19 mouse cellular contexts compared by ENCODE assay signal in genomic region chr15:83410735-83411134, GRCm38 (mm10). TPM values are rescaled to one million over a fixed set of nuclear protein-coding genes. Genes with fewer than 3 reads are reported as not detected.
DNase-seq lines count a peak whose midpoint lies in the region; ATAC-seq and TF ChIP-seq lines count a peak whose summit lies in the region.
"Had no signal": no experiment of that assay in that cellular context is flagged by ENCODE, and none has a peak within 500 bp of the region (broad histone marks: within the 10 kb centered on the region; RNA-seq: fewer than 3 reads in every experiment).

No protein-coding gene starts in this region.

- peak overlapping the region; percentile 36; the same call in 1 of the 2 replicates for H3K9ac ChIP-seq in heart, embryonic 12.5 days
- 0 out of 2 replicates have a peak overlapping the region, but pooled peaks have one; percentile 0 for H3K9ac ChIP-seq in liver, embryonic 12.5 days
- no peak overlapping the region for H3K9ac ChIP-seq in liver, postnatal 0 days (replicated peaks)
- no peak overlapping the region for H3K9ac ChIP-seq in forebrain, embryonic 16.5 days (replicated peaks; ENCODE audit: low read depth, low read length)
- H3K9ac ChIP-seq: embryonic facial prominence, embryonic 13.5 days; forebrain, embryonic 15.5 days; hindbrain, embryonic 14.5 days; midbrain, embryonic 13.5 days had no signal

- no peak for DNase-seq in heart, adult 9 months (ENCODE audit: low spot score in 2 of 2)
- DNase-seq in liver, postnatal 0 days = no peak
- DNase-seq: B cell, adult 2 months; cerebellum, adult 11-12 months; cerebellum, postnatal 14 days; gastrocnemius, postnatal 36 days; kidney, postnatal 36 days; thymus, adult 18-20 months had no signal

- no peak overlapping the region for H3K4me3 ChIP-seq in heart, embryonic 12.5 days
- no peak overlapping the region for H3K4me3 ChIP-seq in liver, embryonic 12.5 days
- H3K4me3 ChIP-seq in liver, postnatal 0 days (ENCODE audit: low read depth, low read length) = no peak overlapping the region
- no peak overlapping the region for H3K4me3 ChIP-seq in bone marrow macrophage, adult 2 months (ENCODE audit: insufficient read depth, low read length)
- no peak overlapping the region for H3K4me3 ChIP-seq in myocyte
- H3K4me3 ChIP-seq in forebrain, embryonic 16.5 days (replicated peaks; ENCODE audit: low read length) = no peak overlapping the region
- H3K4me3 ChIP-seq: embryonic facial prominence, embryonic 13.5 days; forebrain, embryonic 15.5 days; limb, embryonic 10.5 days; midbrain, embryonic 13.5 days had no signal

- no peaks in the 10 kb centered on the region for H3K27me3 ChIP-seq in heart, embryonic 12.5 days (replicated peaks)
- H3K27me3 ChIP-seq in liver, embryonic 12.5 days (replicated peaks) = no peaks in the 10 kb centered on the region
- no peaks in the 10 kb centered on the region for H3K27me3 ChIP-seq in liver, postnatal 0 days (ENCODE audit: insufficient read depth, low read length)
- no peaks in the 10 kb centered on the region for H3K27me3 ChIP-seq in myocyte (ENCODE audit: control insufficient read depth, insufficient read depth, insufficient read length)
- H3K27me3 ChIP-seq in forebrain, embryonic 16.5 days (replicated peaks; ENCODE audit: control insufficient read depth, insufficient read depth, low read length) = no peaks in the 10 kb centered on the region
- H3K27me3 ChIP-seq: embryonic facial prominence, embryonic 13.5 days; forebrain, embryonic 15.5 days; midbrain, embryonic 13.5 days had no signal

- H3K4me1 ChIP-seq in heart, embryonic 12.5 days (replicated peaks) = peaks cover 64% of the 10 kb centered on the region
- H3K4me1 ChIP-seq in liver, embryonic 12.5 days = peaks cover 62% of the 10 kb centered on the region
- peaks cover 20% of the 10 kb centered on the region for H3K4me1 ChIP-seq in liver, postnatal 0 days (ENCODE audit: insufficient read depth)
- H3K4me1 ChIP-seq in bone marrow macrophage, adult 2 months (ENCODE audit: control insufficient read depth, insufficient read depth, low read length) = peaks cover 67% of the 10 kb centered on the region
- H3K4me1 ChIP-seq in forebrain, embryonic 16.5 days (replicated peaks; ENCODE audit: control insufficient read depth, insufficient read depth, low read length) = no peaks in the 10 kb centered on the region
- H3K4me1 ChIP-seq: forebrain, embryonic 15.5 days had no signal

- peaks cover 97% of the 10 kb centered on the region for H3K79me2 ChIP-seq in myocyte (ENCODE audit: control insufficient read depth, insufficient read depth)

- H3K36me3 ChIP-seq in heart, embryonic 12.5 days = peaks cover 6% of the 10 kb centered on the region; the same call in 1 of the 2 replicates
- peaks cover 49% of the 10 kb centered on the region for H3K36me3 ChIP-seq in liver, embryonic 12.5 days
- no peaks in the 10 kb centered on the region for H3K36me3 ChIP-seq in liver, postnatal 0 days (replicated peaks; ENCODE audit: insufficient read depth, low read length)
- peaks cover 7% of the 10 kb centered on the region for H3K36me3 ChIP-seq in myocyte (ENCODE audit: control insufficient read depth, insufficient read depth)
- H3K36me3 ChIP-seq in forebrain, embryonic 16.5 days (ENCODE audit: control insufficient read depth, insufficient read depth) = no peaks in the 10 kb centered on the region
- H3K36me3 ChIP-seq: embryonic facial prominence, embryonic 13.5 days; forebrain, embryonic 15.5 days; midbrain, embryonic 13.5 days had no signal

- 0 out of 2 replicates have a peak overlapping the region, but pooled peaks have one; percentile 16 for H3K4me2 ChIP-seq in heart, embryonic 12.5 days
- H3K4me2 ChIP-seq in liver, embryonic 12.5 days = no peak overlapping the region
- no peak overlapping the region for H3K4me2 ChIP-seq in liver, postnatal 0 days (ENCODE audit: low read depth, low read length)
- H3K4me2 ChIP-seq in myocyte (ENCODE audit: low read depth) = peak overlapping the region; percentile 72
- H3K4me2 ChIP-seq in forebrain, embryonic 16.5 days (ENCODE audit: low read length) = no peak overlapping the region
- H3K4me2 ChIP-seq: embryonic facial prominence, embryonic 13.5 days; forebrain, embryonic 15.5 days; hindbrain, embryonic 14.5 days; liver, embryonic 11.5 days; midbrain, embryonic 13.5 days had no signal

- H3K9me3 ChIP-seq in heart, embryonic 12.5 days (replicated peaks) = no peaks in the 10 kb centered on the region
- H3K9me3 ChIP-seq in liver, embryonic 12.5 days (replicated peaks) = no peaks in the 10 kb centered on the region
- no peaks in the 10 kb centered on the region for H3K9me3 ChIP-seq in liver, postnatal 0 days (ENCODE audit: low read length)
- H3K9me3 ChIP-seq in forebrain, embryonic 16.5 days (ENCODE audit: control insufficient read depth, low read length) = no peaks in the 10 kb centered on the region
- H3K9me3 ChIP-seq: embryonic facial prominence, embryonic 13.5 days; forebrain, embryonic 15.5 days; limb, embryonic 10.5 days; midbrain, embryonic 13.5 days had no signal

- no peak for TF ChIP-seq CTCF in liver, postnatal 0 days (IDR thresholded peaks at IDR 0.05; ENCODE audit: low read depth)
- TF ChIP-seq CTCF in bone marrow macrophage, adult 2 months (IDR thresholded peaks at IDR 0.05; ENCODE audit: low read depth, low read length) = no peak

- ATAC-seq in heart, embryonic 12.5 days (ENCODE audit: insufficient number of reproducible peaks, low FRiP score) = no peak
- no peak for ATAC-seq in liver, embryonic 12.5 days
- no peak for ATAC-seq in liver, postnatal 0 days
- no peak for ATAC-seq in forebrain, embryonic 16.5 days
- ATAC-seq: forebrain, embryonic 15.5 days; midbrain, embryonic 13.5 days had no signal

- WGBS in heart, embryonic 12.5 days = 73% methylated on average over 4 of the region's 4 CpGs
- 74% methylated on average over 4 of the region's 4 CpGs for WGBS in liver, embryonic 12.5 days (ENCODE audit: insufficient replicate concordance)
- WGBS in liver, postnatal 0 days (ENCODE audit: insufficient replicate concordance) = 84% methylated on average over 4 of the region's 4 CpGs
- WGBS in forebrain, embryonic 16.5 days = 88% methylated on average over 4 of the region's 4 CpGs

- no peak for TF ChIP-seq EP300 in liver, postnatal 0 days (IDR thresholded peaks at IDR 0.05; ENCODE audit: low read depth)

- no peak for TF ChIP-seq POLR2A in bone marrow macrophage, adult 2 months (IDR thresholded peaks at IDR 0.05; ENCODE audit: borderline replicate concordance, low read depth, low read length)
- peak; percentile 19 for TF ChIP-seq POLR2A in myocyte (IDR thresholded peaks at IDR 0.05; ENCODE audit: insufficient read length, low read depth)

- no peak overlapping the region for H3ac ChIP-seq in myocyte (ENCODE audit: control insufficient read depth, insufficient read length)

- peak overlapping the region; percentile 75 for H3K27ac ChIP-seq in heart, embryonic 12.5 days (ENCODE audit: poor library complexity, severe bottlenecking)
- H3K27ac ChIP-seq in liver, embryonic 12.5 days = peak overlapping the region; percentile 2; the same call in 1 of the 2 replicates
- H3K27ac ChIP-seq in liver, postnatal 0 days (ENCODE audit: low read depth) = no peak overlapping the region; the same call in 1 of the 2 replicates
- H3K27ac ChIP-seq in bone marrow macrophage, adult 2 months (ENCODE audit: insufficient read depth, low read depth, low read length) = peak overlapping the region; percentile 30
- H3K27ac ChIP-seq in forebrain, embryonic 16.5 days (ENCODE audit: low read length) = no peak overlapping the region
- H3K27ac ChIP-seq: embryonic facial prominence, embryonic 13.5 days; forebrain, embryonic 15.5 days; hindbrain, embryonic 14.5 days; limb, embryonic 10.5 days; midbrain, embryonic 13.5 days had no signal

TF ChIP-seq in myocyte, 11 proteins besides CTCF, POLR2A, EP300 and RAD21:
- TF ChIP-seq E2F4 (IDR thresholded peaks at IDR 0.05; ENCODE audit: insufficient read depth) (no peak), POLR2AphosphoS2 (IDR thresholded peaks at IDR 0.05; ENCODE audit: insufficient read length, low read depth) (no peak), MAX (IDR thresholded peaks at IDR 0.05; ENCODE audit: low read depth) (no peak), MYOD1 (IDR thresholded peaks at IDR 0.05; ENCODE audit: control insufficient read depth in 1 of 3, insufficient read length in 2 of 3, low read depth in 2 of 3) (no peak), CEBPB (IDR thresholded peaks at IDR 0.05; ENCODE audit: insufficient read depth, poor library complexity, severe bottlenecking) (no peak), MYOG (IDR thresholded peaks at IDR 0.05; ENCODE audit: control insufficient read depth in 1 of 3, insufficient read depth in 1 of 3, insufficient read length in 2 of 3, low read depth in 2 of 3) (no peak), TCF12 (IDR thresholded peaks at IDR 0.05; ENCODE audit: insufficient read depth, poor library complexity, severe bottlenecking) (no peak), SRF (IDR thresholded peaks at IDR 0.05; ENCODE audit: control insufficient read depth, insufficient read length, low read depth) (no peak), USF1 (IDR thresholded peaks at IDR 0.05; ENCODE audit: low read depth) (no peak)

RNA-seq across cellular contexts. Expression of gene Pacsin2, which starts 53.7 kb away (rescaled TPM):
- polyA plus RNA-seq in heart, embryonic 12.5 days (2016; fragmentation: Nextera tagmentation; extraction: Ambion mirVana) = 70.8 and 72.0 TPM in 2 replicates
- 65.1 and 68.4 TPM in 2 replicates for polyA plus RNA-seq in liver, embryonic 12.5 days (2016; fragmentation: Nextera tagmentation; extraction: Ambion mirVana)
- polyA plus RNA-seq in liver, postnatal 0 days (2015; fragmentation: Nextera tagmentation; extraction: Ambion mirVana) = 20.6 and 24.3 TPM in 2 replicates
- 61.4 and 63.7 TPM in 2 replicates for polyA plus RNA-seq in bone marrow macrophage, adult 2 months (2012; ENCODE audit: insufficient read depth, insufficient read length, missing spikeins)
- 122 TPM for polyA plus RNA-seq in myocyte (2012; fragmentation: generic; extraction: Trizol)
- polyA plus RNA-seq in forebrain, embryonic 16.5 days (2015; fragmentation: Nextera tagmentation; extraction: Ambion mirVana) = 19.8 and 20.0 TPM in 2 replicates

Comparison
In these comparisons a context has a peak if more than half of its experiments do, and no peak if none do; other contexts are left out.
1. H3K27ac ChIP-seq: peak in heart, embryonic 12.5 days (single experiment), liver, embryonic 12.5 days (single experiment) and bone marrow macrophage, adult 2 months (single experiment); none in liver, postnatal 0 days (single experiment) and forebrain, embryonic 16.5 days (single experiment).
2. H3K9ac ChIP-seq: peak in heart, embryonic 12.5 days (single experiment) and liver, embryonic 12.5 days (single experiment); none in liver, postnatal 0 days (single experiment) and forebrain, embryonic 16.5 days (single experiment).
3. H3K4me2 ChIP-seq: peak in heart, embryonic 12.5 days (single experiment) and myocyte (single experiment); none in liver, embryonic 12.5 days (single experiment), liver, postnatal 0 days (single experiment) and forebrain, embryonic 16.5 days (single experiment).